In the genomic region with DNA sequence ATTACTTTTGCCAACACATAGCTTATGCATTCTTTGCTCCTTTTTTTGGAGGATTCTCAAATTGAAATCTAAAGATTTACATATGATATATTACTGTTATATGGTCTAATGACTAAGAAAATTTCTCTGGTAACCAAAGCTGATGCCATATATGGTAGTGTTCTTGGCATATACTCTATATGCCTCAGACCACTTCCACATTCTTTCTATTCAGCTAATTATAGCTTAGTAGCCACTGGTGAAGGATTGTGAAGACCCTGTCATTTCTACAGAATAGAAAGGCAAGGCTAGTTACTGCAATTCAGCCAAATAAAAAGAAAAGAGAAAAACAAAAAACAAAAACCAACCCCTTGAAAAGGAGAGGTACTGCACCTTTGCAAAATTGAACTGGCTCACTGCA, we compare ENCODE assay signal across 9 mouse cellular contexts. TPM values are rescaled to one million over a fixed set of nuclear protein-coding genes. Genes with fewer than 3 reads are reported as not detected.
DNase-seq lines count a peak whose midpoint lies in the region; ATAC-seq and TF ChIP-seq lines count a peak whose summit lies in the region.
"Had no signal": no experiment of that assay in that cellular context is flagged by ENCODE, and none has a peak within 500 bp of the region (broad histone marks: within the 10 kb centered on the region; RNA-seq: fewer than 3 reads in every experiment).

No protein-coding gene starts in this region.

- H3K27me3 ChIP-seq in heart, embryonic 15.5 days, result no peaks in the 10 kb centered on the region
- H3K27me3 ChIP-seq in MEL (ENCODE audit: control insufficient read depth in 1 of 2, insufficient read depth in 2 of 2, low read length in 2 of 2), result no peaks in the 10 kb centered on the region
- H3K27me3 ChIP-seq in hindbrain, embryonic 12.5 days, result no peaks in the 10 kb centered on the region
- H3K27me3 ChIP-seq in midbrain, embryonic 13.5 days, result no peaks in the 10 kb centered on the region

- peak overlapping the region; percentile 50 for H3K4me3 ChIP-seq in heart, embryonic 15.5 days
- H3K4me3 ChIP-seq in MEL (ENCODE audit: control insufficient read depth in 1 of 2, insufficient read depth in 1 of 2, low read depth in 2 of 2, low read length in 2 of 2), result peak overlapping the region; percentile 58 to 76
- peak overlapping the region; percentile 34 for H3K4me3 ChIP-seq in hindbrain, embryonic 12.5 days
- peak overlapping the region; percentile 48 for H3K4me3 ChIP-seq in midbrain, embryonic 13.5 days (replicated peaks)

- no peak for DNase-seq in heart, adult 18-20 months
- DNase-seq in MEL (ENCODE audit: low read depth, low spot score), result peak; percentile 71
- DNase-seq in layer of hippocampus, adult 9-10 months (ENCODE audit: low spot score), result no peak
- no peak for DNase-seq in thymus, adult 18-20 months
- DNase-seq in adipocyte (ENCODE audit: low spot score), result no peak
- DNase-seq: gastrocnemius, postnatal 10 days had no signal

- H3K4me1 ChIP-seq in heart, embryonic 15.5 days (replicated peaks), result peaks cover 36% of the 10 kb centered on the region
- H3K4me1 ChIP-seq in MEL (ENCODE audit: control insufficient read depth in 1 of 2, insufficient read depth in 2 of 2, low read length in 2 of 2), result peaks cover 16 to 26% of the 10 kb centered on the region in 2 experiments; a peak in 3 of 4 replicates
- peaks cover 42% of the 10 kb centered on the region for H3K4me1 ChIP-seq in hindbrain, embryonic 12.5 days
- peaks cover 68% of the 10 kb centered on the region for H3K4me1 ChIP-seq in midbrain, embryonic 13.5 days (replicated peaks)

- no peaks in the 10 kb centered on the region; the same call in 1 of the 2 replicates for H3K36me3 ChIP-seq in heart, embryonic 15.5 days
- H3K36me3 ChIP-seq in MEL (ENCODE audit: control insufficient read depth in 1 of 2, insufficient read depth in 2 of 2, low read length in 2 of 2), result peaks cover 6 to 40% of the 10 kb centered on the region in 2 experiments; a peak in 3 of 4 replicates
- H3K36me3 ChIP-seq in hindbrain, embryonic 12.5 days, result peaks cover 2% of the 10 kb centered on the region; the same call in 1 of the 2 replicates
- H3K36me3 ChIP-seq in midbrain, embryonic 13.5 days, result peaks cover 14% of the 10 kb centered on the region

- H3K27ac ChIP-seq in heart, embryonic 15.5 days, result peak overlapping the region; percentile 82
- H3K27ac ChIP-seq in MEL (ENCODE audit: control insufficient read depth, low read depth, low read length), result peak overlapping the region; percentile 7; the same call in 1 of the 2 replicates
- H3K27ac ChIP-seq in hindbrain, embryonic 12.5 days, result peak overlapping the region; percentile 55; the same call in 1 of the 2 replicates
- no peak overlapping the region for H3K27ac ChIP-seq in midbrain, embryonic 13.5 days

- no peaks in the 10 kb centered on the region for H3K9me3 ChIP-seq in heart, embryonic 15.5 days (replicated peaks)
- no peaks in the 10 kb centered on the region for H3K9me3 ChIP-seq in MEL (replicated peaks; ENCODE audit: insufficient read depth, low read length)
- no peaks in the 10 kb centered on the region for H3K9me3 ChIP-seq in hindbrain, embryonic 12.5 days (replicated peaks)
- H3K9me3 ChIP-seq in midbrain, embryonic 13.5 days, result no peaks in the 10 kb centered on the region

- H3K79me2 ChIP-seq in MEL (ENCODE audit: control insufficient read depth, insufficient read depth, low read length, poor library complexity), result peaks cover 64% of the 10 kb centered on the region

- peak overlapping the region; percentile 61 for H3K9ac ChIP-seq in heart, embryonic 15.5 days
- peak overlapping the region; percentile 99 for H3K9ac ChIP-seq in MEL (ENCODE audit: control insufficient read depth, low read depth, low read length, poor library complexity, severe bottlenecking)
- peak overlapping the region; percentile 57 for H3K9ac ChIP-seq in hindbrain, embryonic 12.5 days
- H3K9ac ChIP-seq in midbrain, embryonic 13.5 days (replicated peaks), result peak overlapping the region; percentile 55

- no peak; a peak in 1 of 4 replicates for TF ChIP-seq EP300 in MEL (IDR thresholded peaks at IDR 0.05; ENCODE audit: low read depth in 1 of 2, low read length in 2 of 2)

- TF ChIP-seq POLR2A in MEL (IDR thresholded peaks at IDR 0.05; ENCODE audit: control insufficient read depth in 1 of 2, insufficient read depth in 1 of 2, low read depth in 1 of 2, low read length in 2 of 2, poor library complexity in 1 of 2), result no peak

- peak overlapping the region; percentile 90 for H3K4me2 ChIP-seq in heart, embryonic 15.5 days
- H3K4me2 ChIP-seq in hindbrain, embryonic 12.5 days (replicated peaks), result peak overlapping the region; percentile 66
- H3K4me2 ChIP-seq in midbrain, embryonic 13.5 days (replicated peaks), result peak overlapping the region; percentile 84

- no peak for TF ChIP-seq CTCF in MEL (IDR thresholded peaks at IDR 0.05 in 2 of 3, conservative IDR thresholded peaks at IDR 0.05 in 1 of 3; ENCODE audit: control insufficient read depth in 1 of 3, insufficient read depth in 1 of 3, low read depth in 2 of 3, low read length in 3 of 3, poor library complexity in 1 of 3, severe bottlenecking in 1 of 3)

- ATAC-seq in heart, embryonic 15.5 days (replicated peaks; ENCODE audit: insufficient number of reproducible peaks, insufficient read depth, low FRiP score, low read depth), result no peak
- ATAC-seq in hindbrain, embryonic 12.5 days (ENCODE audit: low FRiP score), result no peak
- no peak for ATAC-seq in midbrain, embryonic 13.5 days

- no peak for TF ChIP-seq RAD21 in MEL (IDR thresholded peaks at IDR 0.05; ENCODE audit: low read depth, low read length)

TF ChIP-seq in MEL, 35 proteins besides CTCF, POLR2A, EP300 and RAD21:
- TF ChIP-seq MYB (IDR thresholded peaks at IDR 0.05; ENCODE audit: low read depth, low read length), result no peak
- TF ChIP-seq ZNF384 (IDR thresholded peaks at IDR 0.05; ENCODE audit: low read depth, low read length), result no peak
- TF ChIP-seq MXI1 (IDR thresholded peaks at IDR 0.05; ENCODE audit: low read depth, low read length), result 0 out of 2 replicates have a peak, but pooled peaks have one; percentile 31
- no peak for TF ChIP-seq TBP (IDR thresholded peaks at IDR 0.05; ENCODE audit: low read depth, low read length)
- TF ChIP-seq TCF12 (IDR thresholded peaks at IDR 0.05; ENCODE audit: low read depth, low read length), result no peak
- 0 out of 2 replicates have a peak, but pooled peaks have one; percentile 1 for TF ChIP-seq MAX (IDR thresholded peaks at IDR 0.05; ENCODE audit: low read length)
- no peak for TF ChIP-seq KAT2A (conservative IDR thresholded peaks at IDR 0.05; ENCODE audit: low read depth, low read length)

RNA-seq across cellular contexts. Expression of gene Purb, which starts 3.6 kb away (rescaled TPM):
- polyA plus RNA-seq in heart, embryonic 15.5 days (2015; fragmentation: Nextera tagmentation; extraction: Ambion mirVana), result 24.0 and 26.1 TPM in 2 replicates
- total RNA-seq in heart, adult 18-20 months (2021), result 10 to 100 TPM; 29.5 to 31.0 TPM
- 29.3 and 33.9 TPM in 2 replicates for total RNA-seq in MEL (2012; rRNA removed)
- 10 to 100 TPM; 23.1 to 32.7 TPM for polyA plus RNA-seq in MEL (2012; ENCODE audit: insufficient read depth in 1 of 2, insufficient read length in 2 of 2, low read depth in 1 of 2, low replicate concordance in 2 of 2, missing spikeins in 1 of 2)
- polyA plus RNA-seq in hindbrain, embryonic 12.5 days (2016; fragmentation: Nextera tagmentation; extraction: Ambion mirVana), result 17.2 and 18.3 TPM in 2 replicates
- 12.7 and 13.9 TPM in 2 replicates for polyA plus RNA-seq in midbrain, embryonic 13.5 days (2015; fragmentation: Nextera tagmentation; extraction: Ambion mirVana)

RNA-seq across cellular contexts. Expression of gene H2afv, which starts 27.8 kb away (rescaled TPM):
- 318 and 327 TPM in 2 replicates for polyA plus RNA-seq in heart, embryonic 15.5 days (2015; fragmentation: Nextera tagmentation; extraction: Ambion mirVana)
- 10 to 100 TPM; 71.4 to 86.8 TPM for total RNA-seq in heart, adult 18-20 months (2021)
- 70.6 and 97.2 TPM in 2 replicates for total RNA-seq in MEL (2012; rRNA removed)
- polyA plus RNA-seq in MEL (2012; ENCODE audit: insufficient read depth in 1 of 2, insufficient read length in 2 of 2, low read depth in 1 of 2, low replicate concordance in 2 of 2, missing spikeins in 1 of 2), result 100 to 1,000 TPM in 1 of 2 experiments, not detected in 1; 159 TPM
- 520 and 591 TPM in 2 replicates for polyA plus RNA-seq in hindbrain, embryonic 12.5 days (2016; fragmentation: Nextera tagmentation; extraction: Ambion mirVana)
- 605 and 617 TPM in 2 replicates for polyA plus RNA-seq in midbrain, embryonic 13.5 days (2015; fragmentation: Nextera tagmentation; extraction: Ambion mirVana)

RNA-seq across cellular contexts. Expression of gene Myo1g, which starts 48.7 kb away (rescaled TPM):
- 1.2 and 4.9 TPM in 2 replicates for polyA plus RNA-seq in heart, embryonic 15.5 days (2015; fragmentation: Nextera tagmentation; extraction: Ambion mirVana)
- 1 to 10 TPM; 1.6 to 2.9 TPM for total RNA-seq in heart, adult 18-20 months (2021)
- 19.4 and 22.8 TPM in 2 replicates for total RNA-seq in MEL (2012; rRNA removed)
- polyA plus RNA-seq in MEL (2012; ENCODE audit: insufficient read depth in 1 of 2, insufficient read length in 2 of 2, low read depth in 1 of 2, low replicate concordance in 2 of 2, missing spikeins in 1 of 2), result 10 to 100 TPM in 1 of 2 experiments, not detected in 1; 33.3 TPM
- 0.50 and 0.70 TPM in 2 replicates for polyA plus RNA-seq in hindbrain, embryonic 12.5 days (2016; fragmentation: Nextera tagmentation; extraction: Ambion mirVana)
- 0.27 and 0.32 TPM in 2 replicates for polyA plus RNA-seq in midbrain, embryonic 13.5 days (2015; fragmentation: Nextera tagmentation; extraction: Ambion mirVana)

RNA-seq across cellular contexts. Expression of gene Ppia, which starts 56.8 kb away (rescaled TPM):
- polyA plus RNA-seq in heart, embryonic 15.5 days (2015; fragmentation: Nextera tagmentation; extraction: Ambion mirVana), result 3,680 and 4,098 TPM in 2 replicates
- 100 to 1,000 TPM; 304 to 366 TPM for total RNA-seq in heart, adult 18-20 months (2021)
- total RNA-seq in MEL (2012; rRNA removed), result 7,288 and 8,303 TPM in 2 replicates
- 1,000 to 10,000 TPM in 1 of 2 experiments, not detected in 1; 3,662 TPM for polyA plus RNA-seq in MEL (2012; ENCODE audit: insufficient read depth in 1 of 2, insufficient read length in 2 of 2, low read depth in 1 of 2, low replicate concordance in 2 of 2, missing spikeins in 1 of 2)
- polyA plus RNA-seq in hindbrain, embryonic 12.5 days (2016; fragmentation: Nextera tagmentation; extraction: Ambion mirVana), result 4,150 and 4,164 TPM in 2 replicates
- 3,782 and 3,914 TPM in 2 replicates for polyA plus RNA-seq in midbrain, embryonic 13.5 days (2015; fragmentation: Nextera tagmentation; extraction: Ambion mirVana)
